Mouse (Mus musculus) urinary bladder, postnatal 25 days (tissue): Measurements from ENCODE around the gene Gpd1.
"Not testable (repeated sequence)": the region's sequence is repeated elsewhere in the genome, so short reads cannot be mapped to it uniquely, and the experiment has no call there.

Experiments
- DNase-seq: peaks from one replicate; pipeline ENCODE4 v3.0.0; 2022; ENCODE audit warnings: low spot score

The Gpd1 gene

DNA sequence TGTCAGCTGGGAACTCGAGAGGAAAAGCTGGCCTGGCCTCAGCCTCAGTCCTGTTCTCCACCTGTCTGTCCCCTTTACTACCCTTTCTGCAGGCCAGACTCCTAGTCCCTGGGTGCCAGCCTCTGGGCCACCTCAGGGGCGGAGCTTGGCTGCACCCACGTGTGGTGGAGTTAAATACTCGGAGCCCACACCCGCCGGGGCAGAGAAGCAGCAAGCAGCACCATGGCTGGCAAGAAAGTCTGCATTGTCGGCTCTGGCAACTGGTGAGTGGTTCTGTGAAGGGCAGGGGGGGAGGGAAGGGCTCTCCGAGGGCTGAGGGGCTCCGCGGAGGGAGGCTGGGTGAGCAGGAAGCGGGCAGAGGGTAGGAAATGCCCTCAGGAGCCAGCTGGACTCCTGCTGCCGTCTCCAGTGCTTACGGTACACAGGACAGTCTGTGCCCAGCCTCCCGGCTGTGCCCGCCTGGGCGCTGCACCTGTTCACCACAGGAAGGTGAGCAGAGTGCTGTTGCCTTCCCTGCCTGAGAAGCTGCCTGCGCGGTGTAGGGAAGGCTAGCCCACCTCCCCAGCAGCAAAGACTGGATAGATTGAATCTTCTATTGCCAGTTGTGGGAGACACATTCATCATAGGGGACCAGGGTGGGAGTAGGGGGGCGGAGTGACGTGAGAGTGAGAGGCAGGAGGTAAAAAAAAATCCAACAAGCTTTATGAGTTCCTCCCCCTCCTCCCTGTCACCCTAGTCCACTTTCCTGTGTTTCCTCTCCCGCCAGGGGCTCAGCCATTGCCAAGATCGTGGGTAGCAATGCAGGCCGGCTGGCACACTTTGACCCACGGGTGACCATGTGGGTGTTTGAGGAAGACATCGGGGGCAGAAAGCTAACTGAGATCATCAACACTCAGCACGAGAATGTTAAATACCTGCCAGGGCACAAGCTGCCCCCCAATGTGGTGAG is at the start of gene Gpd1:
Gpd1 (plus strand) TSS at position 130 of the 949 bp plus-strand sequence.
- no peak for DNase-seq

DNA sequence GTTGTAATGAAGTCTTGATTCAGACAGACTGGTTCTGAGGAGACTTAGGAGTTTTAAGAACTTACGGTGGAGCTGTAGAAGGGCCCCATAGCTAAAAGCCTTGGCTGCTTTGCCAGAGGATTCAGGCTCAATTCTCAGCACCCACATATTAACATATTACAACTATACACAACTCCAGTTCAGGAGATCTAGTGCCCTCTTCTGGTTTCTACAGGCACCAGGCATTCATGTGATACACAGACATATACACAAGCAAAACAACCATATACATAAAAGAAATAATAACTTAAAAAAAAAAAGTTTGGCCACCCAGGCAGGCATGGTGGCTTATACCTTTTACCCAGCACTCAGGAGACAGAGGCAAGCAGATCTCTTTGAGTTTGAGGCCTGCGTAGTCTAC is 49.8 kb upstream of the Gpd1 start:
- DNase-seq = no peak

DNA sequence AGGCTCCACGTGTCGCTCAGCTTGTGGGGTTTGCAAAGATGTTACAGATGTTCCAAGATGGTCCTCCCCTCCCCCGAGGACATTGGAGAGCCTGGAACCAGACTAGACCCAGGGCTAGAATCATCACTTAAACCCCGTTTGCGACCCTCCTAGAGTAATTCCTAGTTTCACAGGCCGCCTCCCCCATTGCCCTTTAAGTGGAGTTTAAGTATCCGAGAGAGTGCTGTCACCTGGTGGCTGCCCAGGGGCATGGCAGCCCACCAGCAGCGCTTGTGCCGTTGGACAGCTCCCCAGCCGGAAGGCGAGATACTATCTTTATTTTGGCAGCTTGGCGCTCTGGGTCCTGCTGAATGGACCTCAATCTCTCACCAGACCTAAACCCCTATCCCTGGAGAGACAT is 48.4 kb upstream of the Gpd1 start:
- peak; percentile 73 for DNase-seq

DNA sequence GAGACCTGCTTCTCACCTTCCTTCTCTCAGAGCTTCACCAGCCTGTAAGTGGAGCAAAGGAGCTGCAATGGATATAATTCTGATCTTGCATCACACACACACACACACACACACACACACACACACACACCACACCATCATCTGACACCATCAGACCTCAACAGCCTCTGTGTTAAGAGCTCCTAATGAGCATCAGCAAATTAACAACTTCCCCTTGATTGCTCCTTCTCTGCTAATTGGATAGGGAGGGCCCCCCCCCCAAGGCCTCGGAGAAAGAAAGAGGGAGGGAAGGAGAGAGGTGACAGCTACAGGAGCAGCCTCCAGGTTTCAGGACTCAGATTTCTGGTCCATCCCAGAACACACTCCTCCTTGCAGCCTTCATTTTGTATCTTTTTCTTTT is 47.9 kb upstream of the Gpd1 start:
- DNase-seq = no peak

DNA sequence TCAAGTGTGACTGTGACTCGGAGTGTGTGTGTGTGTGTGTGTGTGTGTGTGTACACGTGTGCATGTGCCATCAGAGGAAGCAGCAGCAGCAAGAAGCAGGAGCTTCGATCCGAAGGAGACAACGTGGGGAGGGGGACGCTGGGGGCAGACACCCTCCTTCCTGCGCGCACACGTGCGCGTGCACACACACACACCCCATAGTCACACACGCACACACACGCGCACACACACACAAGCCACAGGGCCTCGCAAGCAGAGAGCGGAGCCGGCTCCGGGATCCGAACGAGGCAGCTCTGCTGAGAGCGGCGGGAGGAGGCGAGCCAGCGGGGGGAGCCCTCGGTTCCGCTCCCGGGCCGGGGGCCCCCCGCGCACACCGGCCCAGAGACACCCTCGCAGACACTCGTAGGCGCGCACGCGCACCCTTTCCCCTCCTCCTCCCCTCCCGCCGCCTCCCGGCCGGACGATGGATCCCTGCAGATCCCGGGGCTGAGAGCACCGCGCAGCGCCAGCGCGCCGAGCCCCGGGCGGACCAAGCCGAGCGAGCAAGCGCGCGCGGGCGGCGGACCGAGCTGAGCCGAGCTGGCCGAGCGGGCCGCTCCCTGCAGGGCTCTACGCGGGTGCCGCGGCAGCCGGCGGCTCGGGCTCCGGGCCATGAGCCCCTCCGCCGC is 47.0 kb upstream of the Gpd1 start, which contains the start of gene Asic1:
Asic1 (plus strand) TSS at position 215 of the 668 bp plus-strand sequence.
- DNase-seq = peak; percentile 63

DNA sequence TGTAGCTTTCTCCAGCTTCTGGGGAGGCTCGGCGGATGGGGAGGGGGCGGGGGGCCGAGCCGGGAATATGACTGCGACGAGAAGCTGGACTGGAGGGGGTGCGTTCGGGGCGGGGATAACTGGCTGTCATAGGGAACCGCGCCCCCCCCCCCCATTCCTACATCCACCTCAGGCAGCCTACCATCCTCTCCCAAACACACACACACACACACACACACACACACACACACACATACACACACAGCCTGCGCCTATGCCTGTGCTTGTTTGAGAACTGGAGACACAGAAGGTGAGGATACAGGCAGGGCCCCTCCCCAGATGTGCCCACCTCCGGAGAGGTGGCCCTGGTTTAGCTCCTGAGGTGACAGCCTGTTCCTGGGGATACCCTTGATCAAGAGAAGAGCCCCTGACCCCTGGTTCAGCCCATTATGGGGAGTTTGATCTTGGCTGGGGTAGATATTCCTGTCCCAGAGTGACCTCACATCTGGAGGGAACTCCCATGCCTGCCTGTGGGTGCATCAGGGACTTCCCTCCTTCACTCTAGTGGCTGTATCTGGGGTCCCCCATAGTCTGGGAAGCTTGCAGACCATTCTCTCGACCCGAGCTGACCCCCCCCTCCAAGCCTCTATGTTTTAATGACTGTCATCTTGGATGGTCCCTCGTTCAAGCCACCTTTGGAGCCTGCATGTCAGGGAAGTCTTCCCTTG is 46.2 kb upstream of the Gpd1 start:
- no peak for DNase-seq

DNA sequence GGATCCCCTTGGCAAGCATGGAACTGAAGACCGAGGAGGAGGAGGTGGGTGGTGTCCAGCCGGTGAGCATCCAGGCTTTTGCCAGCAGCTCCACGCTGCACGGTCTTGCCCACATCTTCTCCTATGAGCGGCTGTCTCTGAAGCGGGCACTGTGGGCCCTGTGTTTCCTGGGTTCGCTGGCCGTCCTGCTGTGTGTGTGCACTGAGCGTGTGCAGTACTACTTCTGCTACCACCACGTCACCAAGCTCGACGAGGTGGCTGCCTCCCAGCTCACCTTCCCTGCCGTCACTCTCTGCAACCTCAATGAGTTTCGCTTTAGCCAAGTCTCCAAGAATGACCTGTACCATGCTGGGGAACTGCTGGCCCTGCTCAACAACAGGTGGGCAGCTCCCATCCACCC is 45.5 kb upstream of the Gpd1 start:
- no peak for DNase-seq

DNA sequence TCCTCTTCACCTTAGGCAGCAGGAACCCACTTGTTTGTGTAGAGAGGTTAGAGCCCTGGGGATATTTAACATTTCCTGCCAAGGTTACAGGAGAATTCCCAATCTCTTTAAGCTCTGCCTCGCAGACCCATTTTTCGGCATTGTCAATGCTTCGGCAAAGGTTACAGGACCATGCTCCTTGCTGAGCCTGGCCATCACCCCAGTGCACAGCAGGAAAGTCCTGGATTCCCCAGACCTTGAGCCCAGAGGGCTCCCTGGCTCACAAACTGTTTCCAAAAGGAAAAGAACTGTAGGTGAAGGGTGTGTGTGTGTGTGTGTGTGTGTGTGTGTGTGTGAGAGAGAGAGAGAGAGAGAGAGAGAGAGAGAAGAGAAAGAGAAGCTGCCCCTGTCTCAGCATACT is 42.4 kb upstream of the Gpd1 start:
- no peak for DNase-seq

DNA sequence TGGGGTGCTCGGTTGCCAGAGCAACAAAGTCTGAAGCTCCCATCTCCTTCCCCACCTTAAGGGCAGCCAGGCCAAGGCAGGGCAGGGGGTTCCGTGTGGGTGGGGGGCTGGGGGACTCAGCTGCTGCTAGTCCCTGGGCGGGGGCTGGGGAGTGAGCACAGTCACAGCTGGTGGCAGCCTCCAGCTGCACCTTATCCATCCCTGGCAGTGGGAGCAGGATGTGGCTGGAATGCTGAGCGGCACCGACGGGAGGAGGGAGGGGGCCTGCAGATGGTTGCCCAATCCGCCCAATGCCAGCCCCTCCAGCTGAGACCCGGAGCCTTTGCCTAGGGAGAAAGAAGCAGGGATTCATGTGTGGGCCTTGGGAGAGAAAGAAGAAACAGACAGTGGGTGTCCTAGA is 40.2 kb upstream of the Gpd1 start:
- DNase-seq = no peak

DNA sequence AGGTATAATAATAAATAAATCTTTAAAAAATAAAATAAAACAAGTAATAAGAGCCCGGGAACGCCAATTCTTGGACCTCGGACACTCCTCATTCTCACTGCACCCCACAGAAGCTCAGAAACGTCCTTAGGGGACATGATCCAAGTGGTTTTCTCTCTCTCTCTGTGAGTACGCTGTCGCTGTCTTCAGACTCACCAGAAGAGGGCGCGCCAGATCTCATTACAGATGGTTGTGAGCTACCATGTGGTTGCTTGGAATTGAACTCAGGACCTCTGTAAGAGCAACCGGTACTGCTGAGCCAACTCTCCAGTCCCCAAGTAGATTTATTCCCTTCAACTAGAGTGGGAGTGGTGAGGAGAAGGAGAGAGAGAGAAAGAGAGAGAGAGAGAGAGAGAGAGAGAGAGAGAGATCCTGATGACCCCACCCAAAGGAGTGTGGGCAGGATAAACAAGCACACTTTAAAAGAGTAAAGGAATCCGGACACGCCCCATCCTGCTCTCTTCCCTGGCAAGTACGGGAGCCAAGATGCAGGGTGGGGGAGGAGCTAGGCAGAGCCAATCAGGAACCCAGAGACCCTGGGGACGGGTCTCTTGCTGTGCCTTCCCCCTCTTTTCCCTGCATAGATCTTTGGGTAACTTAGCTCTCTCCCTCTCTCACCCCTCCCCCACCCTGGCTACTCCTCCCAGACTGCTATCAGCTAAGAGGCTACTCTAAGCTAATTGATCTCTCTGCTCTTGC is 39.1 kb upstream of the Gpd1 start:
- DNase-seq = no peak

DNA sequence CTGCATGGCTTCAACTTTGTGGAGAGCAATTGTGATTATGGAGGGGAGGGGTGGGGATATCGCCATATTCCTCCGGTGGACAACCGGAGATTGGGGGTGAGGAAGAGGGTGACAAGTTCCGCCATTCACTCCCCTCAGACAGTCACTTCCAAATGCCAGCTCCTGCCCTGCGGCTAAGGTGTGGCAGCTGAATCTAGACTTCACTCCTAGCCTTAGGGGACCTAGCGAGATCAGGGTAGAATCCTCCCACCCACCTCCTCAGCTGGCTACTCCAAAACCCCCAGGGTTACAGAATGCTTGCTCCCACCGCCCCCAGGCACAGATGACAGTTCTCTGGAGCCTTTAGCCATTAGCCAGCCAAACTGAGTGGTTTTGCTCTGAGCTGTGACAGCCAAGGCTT is 38.3 kb upstream of the Gpd1 start:
- DNase-seq = no peak

DNA sequence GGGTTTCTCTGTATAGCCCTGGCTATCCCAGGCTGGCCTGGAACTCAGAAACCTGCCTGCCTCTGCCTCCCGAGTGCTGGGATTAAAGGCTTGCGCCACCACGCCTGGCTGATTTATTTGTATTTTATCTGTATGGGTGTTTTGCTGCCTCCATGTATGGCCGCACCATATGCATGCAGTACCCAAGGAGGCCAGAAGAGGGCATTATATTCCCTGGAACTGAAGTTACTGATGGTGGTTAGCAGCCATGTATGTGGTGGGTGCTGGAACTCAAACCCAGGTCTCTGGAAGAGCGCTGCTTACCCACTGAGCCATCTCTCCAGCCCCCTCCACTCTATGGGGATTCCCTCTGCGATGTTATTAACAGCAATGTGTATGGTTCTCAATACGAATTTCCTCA is 34.4 kb upstream of the Gpd1 start:
- DNase-seq = no peak

DNA sequence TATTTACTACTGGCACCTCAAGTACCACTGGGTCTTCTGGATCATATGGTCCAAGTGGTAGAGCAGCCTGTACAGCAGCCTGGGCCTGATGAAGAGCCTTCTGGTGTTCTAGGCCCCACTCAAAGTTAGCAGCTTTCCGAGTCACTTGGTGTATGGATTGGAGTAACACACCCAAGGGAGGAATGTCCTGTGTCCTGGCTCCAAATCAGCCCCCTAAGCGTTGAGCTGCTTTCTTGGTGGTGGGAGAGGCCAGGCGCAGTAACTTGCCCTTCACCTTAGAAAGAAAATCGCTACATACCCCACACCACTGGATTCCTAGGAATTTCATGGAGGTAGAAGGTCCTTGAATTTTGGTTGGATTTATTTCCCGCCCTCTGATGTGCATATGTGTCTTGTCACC is 33.2 kb upstream of the Gpd1 start:
- DNase-seq = no peak

DNA sequence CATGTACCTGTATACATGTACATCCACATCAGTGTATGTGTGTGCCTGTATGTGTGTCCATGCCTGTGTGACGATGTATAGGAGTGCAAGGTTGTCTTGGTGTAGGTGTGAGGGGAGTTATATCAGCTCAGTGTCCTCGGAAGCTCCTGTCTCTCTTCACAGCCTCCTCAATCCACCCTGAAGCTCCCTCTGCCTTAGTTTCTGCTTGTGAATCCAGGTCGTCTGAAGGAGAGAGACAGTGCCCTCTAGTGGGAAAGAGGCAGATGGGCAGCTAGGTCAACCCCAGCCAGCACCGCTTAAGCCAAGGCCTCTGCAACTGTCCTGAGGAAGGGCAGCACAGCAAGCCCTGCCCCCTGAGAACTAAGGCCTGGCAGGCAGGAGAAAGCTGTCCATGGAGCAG is 28.6 kb upstream of the Gpd1 start:
- DNase-seq = no peak

DNA sequence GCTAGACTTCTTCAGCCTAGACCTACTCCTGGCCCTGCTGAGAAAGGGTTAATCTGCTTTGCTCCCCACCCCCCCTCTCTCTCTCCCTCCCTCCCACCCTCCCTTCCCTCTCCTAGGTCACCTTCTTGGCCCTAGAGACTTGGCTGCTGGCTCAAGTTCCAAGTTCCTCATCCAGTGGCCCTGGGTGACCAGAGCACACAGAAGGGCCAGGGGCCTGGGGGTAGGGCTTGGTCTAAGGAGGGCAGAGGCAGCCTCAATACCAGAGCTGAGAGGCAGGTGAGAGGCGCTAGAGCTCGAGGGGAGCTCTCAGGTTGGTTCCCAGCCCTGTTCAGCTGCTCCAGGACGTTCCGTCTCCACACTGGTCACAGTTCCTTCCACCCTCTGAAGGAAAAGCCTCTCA is 26.4 kb upstream of the Gpd1 start:
- no peak for DNase-seq

DNA sequence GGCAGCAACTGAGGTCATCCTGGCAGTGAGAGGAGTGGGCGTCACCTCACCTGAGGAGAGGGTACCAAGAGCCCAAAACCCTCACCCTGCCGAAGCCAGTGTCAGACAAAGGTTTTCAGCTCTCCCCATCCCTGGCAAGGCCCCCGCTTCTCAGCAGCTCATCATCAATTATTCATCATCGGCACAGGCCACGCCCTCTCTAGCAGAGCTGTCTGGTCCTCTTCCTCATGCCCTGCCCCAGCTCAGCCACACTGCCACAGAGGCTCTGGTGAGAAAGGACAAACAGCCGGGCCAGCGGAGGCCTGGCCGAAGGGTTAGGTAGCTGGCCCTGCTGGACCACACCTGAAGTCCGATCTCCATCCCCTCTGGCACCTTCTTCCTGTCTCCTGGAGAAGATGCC is 25.3 kb upstream of the Gpd1 start:
- no peak for DNase-seq

DNA sequence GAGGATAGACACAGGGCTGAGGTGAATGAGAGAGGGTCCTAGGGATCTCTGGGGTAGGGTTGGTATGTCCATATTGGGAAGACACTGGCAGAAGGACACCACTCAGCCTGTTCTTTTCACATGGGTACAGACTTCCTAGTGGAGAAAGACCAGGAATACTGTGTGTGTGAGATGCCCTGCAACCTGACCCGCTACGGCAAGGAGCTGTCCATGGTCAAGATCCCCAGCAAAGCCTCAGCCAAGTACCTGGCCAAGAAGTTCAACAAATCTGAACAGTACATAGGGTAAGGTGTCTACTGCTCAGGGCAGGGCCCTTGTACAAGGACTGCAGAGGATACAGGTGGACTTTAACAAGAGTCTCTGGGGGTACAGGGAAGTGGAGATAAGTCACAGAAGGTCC is 20.0 kb upstream of the Gpd1 start:
- no peak for DNase-seq

DNA sequence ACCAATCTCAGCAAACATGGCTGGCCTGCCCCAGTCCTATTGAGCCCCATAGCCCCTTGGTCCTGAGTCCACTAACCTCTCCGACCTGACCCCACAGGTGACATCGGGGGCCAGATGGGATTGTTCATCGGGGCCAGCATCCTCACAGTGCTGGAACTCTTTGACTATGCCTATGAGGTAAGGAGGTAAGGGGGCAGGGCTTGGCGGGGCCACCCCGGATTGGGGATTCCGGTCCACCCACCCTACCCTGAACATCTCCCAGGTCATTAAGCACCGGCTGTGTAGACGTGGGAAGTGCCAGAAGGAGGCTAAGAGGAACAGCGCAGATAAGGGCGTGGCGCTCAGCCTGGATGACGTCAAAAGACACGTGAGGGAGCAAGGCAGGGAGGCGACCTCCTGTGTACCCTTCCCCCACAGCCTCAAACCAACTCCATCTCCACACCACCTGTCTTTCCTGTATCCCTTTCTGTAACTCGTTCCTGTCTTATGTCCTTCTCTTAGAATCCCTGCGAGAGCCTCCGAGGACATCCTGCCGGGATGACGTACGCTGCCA is 18.7 kb upstream of the Gpd1 start:
- DNase-seq = no peak

DNA sequence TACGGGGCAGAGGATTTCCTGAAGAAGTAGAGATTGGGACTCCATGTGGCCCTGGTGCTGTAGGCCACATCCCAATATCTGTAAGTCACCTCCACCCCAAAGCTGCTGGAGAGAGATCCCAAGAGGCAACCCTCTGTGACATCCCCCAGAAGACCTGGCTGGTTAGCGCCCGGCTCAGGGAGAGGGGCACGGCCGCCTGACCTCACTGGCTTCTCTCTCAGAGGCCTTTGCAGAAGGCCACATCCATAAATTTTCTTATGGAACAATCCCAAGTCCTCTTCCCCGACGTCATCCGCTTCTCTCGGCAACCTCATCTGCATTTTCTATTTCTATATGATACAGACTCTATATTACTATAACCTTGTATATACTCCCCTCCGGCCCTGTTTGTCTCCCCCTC is 17.6 kb upstream of the Gpd1 start:
- no peak for DNase-seq

DNA sequence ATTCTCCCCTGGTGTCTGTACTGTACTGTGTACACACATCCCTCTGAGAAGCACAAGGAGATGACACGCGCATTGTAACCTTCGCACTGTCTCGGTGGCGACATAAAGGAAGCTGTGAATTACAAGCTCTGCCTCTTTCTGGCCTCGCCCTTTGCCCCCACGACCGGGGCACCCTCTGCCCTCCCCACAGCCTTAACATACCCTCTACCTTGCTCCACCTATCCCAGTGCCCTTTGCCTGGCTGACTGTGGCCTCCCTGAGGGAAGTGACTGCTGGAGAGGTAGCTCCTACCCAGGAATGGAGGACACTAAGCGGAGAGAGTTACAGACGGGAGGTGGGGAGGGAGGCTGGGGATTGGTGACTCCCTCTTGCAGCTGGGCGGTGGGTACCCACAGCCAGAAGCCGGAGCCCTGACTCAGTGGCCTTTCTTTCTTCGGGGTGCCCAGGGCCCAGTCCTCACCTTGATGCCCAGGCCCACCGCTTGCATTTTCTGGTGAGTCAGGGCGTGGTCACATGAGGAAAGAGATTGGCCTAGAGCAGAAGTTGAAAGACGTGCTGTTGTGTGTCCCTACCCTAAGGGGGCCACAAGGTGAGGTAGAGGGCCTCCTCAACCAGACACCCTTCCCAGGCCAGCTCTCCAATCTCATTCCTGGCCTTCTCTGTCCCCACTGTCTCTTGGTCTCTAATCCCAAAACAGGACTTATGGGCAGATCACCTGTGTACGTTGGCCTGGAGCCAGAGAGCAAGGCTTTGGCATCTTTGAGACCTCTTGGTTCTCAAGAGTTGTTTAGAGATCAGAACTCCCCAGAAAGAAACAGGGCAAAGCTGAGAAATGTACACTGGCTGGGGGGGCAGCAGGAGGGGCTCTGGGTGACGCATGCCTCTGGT is 16.9 kb upstream of the Gpd1 start:
- DNase-seq = no peak

DNA sequence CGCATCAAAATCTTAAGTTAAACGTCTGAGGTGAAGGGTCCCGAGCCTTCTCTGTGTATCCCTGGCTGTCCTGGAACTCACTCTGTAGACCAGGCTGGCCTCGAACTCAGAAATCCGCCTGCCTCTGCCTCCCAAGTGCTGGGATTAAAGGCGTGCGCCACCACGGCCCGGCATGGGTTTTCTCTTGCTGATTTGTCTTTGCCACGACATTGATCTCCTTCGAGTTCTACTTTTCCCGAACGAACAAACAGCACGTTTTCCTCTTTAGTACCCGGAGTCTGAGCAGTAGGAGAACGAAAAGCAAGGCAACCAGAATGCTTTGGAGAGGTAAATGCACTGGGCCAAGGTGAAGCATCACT is 15.7 kb upstream of the Gpd1 start:
- not testable (repeated sequence) for DNase-seq
